Mouse (Mus musculus) forebrain, postnatal 0 days (tissue): ENCODE measurements around the gene Arnt2. TPM values are rescaled to one million over a fixed set of nuclear protein-coding genes. Genes with fewer than 3 reads are reported as not detected.

Experiments used
- ATAC-seq: fragments of 200-750 bp; cut with Nextera tagmentation; 2 replicates; pipeline ENCODE4 v1.8.0; 2017; ENCODE audit warnings: mild to moderate bottlenecking, moderate library complexity
- DNase-seq: peaks from one replicate; pipeline ENCODE4 v3.0.0-alpha.2; 2015
- H3K27ac ChIP-seq: fragments of 300-500 bp; sonication (generic); 2 replicates; pipeline ENCODE4 v1.5.1; 2014; ENCODE audit warnings: low read depth, mild to moderate bottlenecking, antibody characterized with exemption, low read length, moderate library complexity, mixed read lengths
- H3K27me3 ChIP-seq: fragments of 300-500 bp; sonication (generic); 2 replicates; pipeline ENCODE4 v1.6.1; 2014; ENCODE audit warnings: mild to moderate bottlenecking, low read length, mixed read lengths; ENCODE audit not compliant: insufficient read depth
- H3K36me3 ChIP-seq: fragments of 300-500 bp; sonication (generic); 2 replicates; pipeline ENCODE4 v1.6.1; 2014; ENCODE audit warnings: mild to moderate bottlenecking, moderate library complexity; ENCODE audit not compliant: insufficient read depth
- H3K4me1 ChIP-seq: fragments of 300-500 bp; sonication (generic); 2 replicates; pipeline ENCODE4 v1.6.1; 2014; ENCODE audit warnings: antibody characterized with exemption; ENCODE audit not compliant: insufficient read depth
- H3K4me2 ChIP-seq: fragments of 300-500 bp; sonication (generic); 2 replicates; pipeline ENCODE4 v1.6.1; 2014; ENCODE audit warnings: low read depth, mild to moderate bottlenecking, moderate library complexity
- H3K4me3 ChIP-seq: fragments of 300-500 bp; sonication (generic); 2 replicates; pipeline ENCODE4 v1.5.1; 2014; ENCODE audit warnings: low read depth, low read length, mixed read lengths
- H3K9ac ChIP-seq: fragments of 300-500 bp; sonication (generic); 2 replicates; pipeline ENCODE4 v1.6.1; 2014; ENCODE audit warnings: mild to moderate bottlenecking
- H3K9me3 ChIP-seq: fragments of 300-500 bp; sonication (generic); 2 replicates; pipeline ENCODE4 v1.6.1; 2016; ENCODE audit warnings: low read length
- CTCF ChIP-seq: sonication (generic); IDR thresholded peaks from 2 replicates; pipeline ENCODE4 v1.5.1; 2016; ENCODE audit warnings: antibody characterized with exemption, control low read depth, low read depth
- WGBS: fragments of 180-500 bp; shearing (Covaris S2); extraction: QIAGEN DNeasy Blood & Tissue Kit; methylation state at CpG from one replicate; pipeline ENCODE4 v1.1.7; 2014; 5-methylcytosine and 5-hydroxymethylcytosine counted together
- polyA plus RNA-seq: library from polyadenylated mRNA; unstranded; fragments of >200 nt; fragmentation: Nextera tagmentation; extraction: Ambion mirVana; gene quantifications from 2 replicates; pipeline ENCODE4 v1.2.1, GENCODE M21; 2015
- total RNA-seq: library from RNA; depleted of rRNA; stranded (reverse); fragments of >200 nt; gene quantifications from 2 replicates; pipeline ENCODE4 v1.2.3, GENCODE M21; 2014

Arnt2 gene
- total and polyA plus RNA-seq, 2 experiments from 2014 or later = 61.9 to 138 TPM

DNA sequence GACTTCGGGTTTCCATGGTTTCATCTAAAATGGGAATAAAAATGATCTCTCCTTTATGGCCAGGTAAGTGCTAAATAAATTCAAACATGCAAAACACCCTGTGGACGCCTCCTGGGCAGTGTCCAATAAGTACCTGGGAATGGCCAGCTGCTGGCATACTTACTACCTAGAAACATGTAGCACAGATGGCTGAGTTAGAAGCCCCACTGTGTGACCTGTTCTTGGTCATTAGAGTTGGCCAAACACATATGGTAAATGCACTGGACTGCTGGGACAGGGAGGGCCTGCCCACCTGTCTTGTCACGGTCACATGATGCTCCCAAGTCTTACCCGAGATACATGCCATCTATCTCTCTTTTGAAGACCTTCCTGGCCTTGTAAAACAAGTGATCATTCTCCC is 149.6 kb downstream of the Arnt2 start:
- H3K36me3 ChIP-seq = peaks cover 66% of the 10 kb centered on the region
- no peak for DNase-seq
- no peak overlapping the region for H3K9ac ChIP-seq
- no peak overlapping the region for H3K27ac ChIP-seq
- no peak overlapping the region for H3K4me3 ChIP-seq
- no peaks in the 10 kb centered on the region for H3K4me1 ChIP-seq
- no peak for TF ChIP-seq CTCF
- no peaks in the 10 kb centered on the region for H3K27me3 ChIP-seq
- 88% methylated on average over 4 of the region's 4 CpGs for WGBS
- H3K4me2 ChIP-seq = no peak overlapping the region
- no peak for ATAC-seq
- no peaks in the 10 kb centered on the region for H3K9me3 ChIP-seq

DNA sequence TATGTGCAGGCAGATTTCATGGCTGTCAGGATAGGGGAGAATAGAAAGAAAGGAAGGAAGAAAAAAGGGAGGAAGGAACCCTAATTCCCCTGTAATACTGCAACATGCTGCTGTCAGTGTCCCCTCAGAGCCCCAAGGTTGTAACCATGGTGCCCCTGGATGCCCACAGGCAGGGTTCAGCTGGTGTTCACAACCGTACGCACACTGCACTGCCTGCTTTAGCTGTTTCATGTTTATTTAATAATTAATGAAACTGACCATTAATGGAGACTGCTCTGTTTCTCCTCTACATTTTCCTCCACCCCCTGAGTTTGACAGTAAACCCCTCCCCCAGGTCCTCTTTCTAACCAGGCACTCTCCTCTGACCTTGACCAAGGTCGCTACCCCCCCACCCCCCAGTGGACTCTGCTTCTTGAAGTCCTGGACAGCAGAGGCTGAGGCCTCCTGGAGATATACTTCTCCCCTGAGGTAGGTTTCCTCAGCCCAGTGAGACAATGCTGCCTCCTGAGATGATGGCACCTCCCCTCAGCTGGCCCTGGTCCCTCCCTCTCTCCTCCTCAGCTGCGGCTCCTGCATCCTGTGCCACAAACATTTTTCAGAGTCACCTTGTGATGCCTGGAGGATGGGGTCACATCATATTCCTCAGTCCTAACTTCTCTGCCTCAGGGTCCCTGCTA is 150.5 kb downstream of the Arnt2 start:
- H3K4me2 ChIP-seq = no peak overlapping the region
- H3K4me1 ChIP-seq = no peaks in the 10 kb centered on the region
- TF ChIP-seq CTCF = no peak
- no peak overlapping the region for H3K9ac ChIP-seq
- no peak for DNase-seq
- peaks cover 60% of the 10 kb centered on the region for H3K36me3 ChIP-seq
- no peak for ATAC-seq
- no peak overlapping the region for H3K27ac ChIP-seq
- no peaks in the 10 kb centered on the region for H3K27me3 ChIP-seq
- H3K9me3 ChIP-seq = no peaks in the 10 kb centered on the region
- no peak overlapping the region for H3K4me3 ChIP-seq
- 84% methylated on average over 4 of the region's 4 CpGs for WGBS

DNA sequence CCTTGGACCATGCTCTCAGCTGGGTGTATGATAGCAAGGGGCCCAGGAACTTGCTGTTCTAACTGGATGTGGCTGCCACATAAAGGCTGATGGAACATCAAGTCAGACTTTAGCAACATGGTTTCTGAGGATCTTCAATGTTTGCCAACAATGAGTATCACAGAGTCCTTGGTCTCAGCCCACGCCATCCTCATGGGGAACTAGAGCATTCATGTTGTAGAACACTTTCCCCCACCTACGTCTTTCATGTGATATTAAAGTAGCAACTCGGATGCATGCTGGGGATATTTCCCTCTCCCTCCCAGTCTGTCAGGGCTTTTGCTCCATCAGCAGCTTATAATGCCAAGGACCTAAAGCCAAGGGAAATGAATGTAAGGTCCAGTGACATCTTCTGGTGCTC is 153.3 kb downstream of the Arnt2 start:
- peaks cover 56% of the 10 kb centered on the region for H3K36me3 ChIP-seq

DNA sequence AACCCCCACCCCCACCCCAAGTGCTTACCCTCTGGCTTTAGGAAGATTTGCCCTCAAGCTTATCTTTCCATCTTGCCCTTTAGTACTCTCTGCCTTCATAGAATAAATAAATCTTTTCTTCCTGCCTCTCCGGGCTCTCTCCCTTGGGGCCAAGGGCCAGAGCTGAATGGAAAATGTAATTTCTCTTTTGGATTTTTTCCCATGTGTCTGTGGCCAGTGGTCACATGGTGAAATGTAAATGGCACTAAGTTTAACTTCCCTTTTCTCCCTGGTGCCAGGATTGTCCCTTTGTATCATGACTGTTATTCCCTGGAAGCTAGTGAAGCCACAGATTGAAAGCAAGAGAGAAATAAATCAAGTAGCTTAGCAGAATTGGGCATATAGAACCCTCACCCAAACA is 153.7 kb downstream of the Arnt2 start:
- WGBS = 85% methylated on average over 1 of the region's 1 CpGs

More for the DNA sequence above, 153.3 kb downstream of the Arnt2 start:
- Histone ChIP-seq H3K4me2 (no peak overlapping the region), H3K27ac (no peak overlapping the region), H3K9me3 (no peaks in the 10 kb centered on the region), H3K27me3 (no peaks in the 10 kb centered on the region), H3K4me3 (no peak overlapping the region), H3K9ac (no peak overlapping the region), H3K4me1 (no peaks in the 10 kb centered on the region)
- whole genome bisulfite sequencing = 90% methylated on average over 3 of the region's 3 CpGs
- no peak for DNase-seq
- ATAC-seq = no peak
- no peak for TF ChIP-seq CTCF

DNA sequence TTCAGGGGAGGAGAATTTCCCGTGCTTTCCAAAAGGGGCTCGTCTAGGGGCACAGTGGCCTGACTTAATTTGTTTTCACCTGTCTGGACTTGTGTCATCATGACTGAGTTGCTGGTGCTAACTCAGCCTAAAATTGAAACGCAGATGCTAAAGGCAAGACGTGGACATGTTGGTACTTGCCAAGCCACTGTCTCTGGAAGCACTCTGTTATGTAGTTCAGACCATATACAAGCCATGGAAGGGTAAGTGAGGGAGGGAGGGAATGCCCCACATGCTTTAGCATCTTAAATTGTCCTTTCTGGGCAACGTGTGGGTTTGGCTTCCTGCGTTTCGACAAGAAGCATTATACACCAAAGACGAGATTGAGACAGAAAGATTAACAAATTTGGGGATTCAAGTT is 155.1 kb downstream of the Arnt2 start:
- H3K27ac ChIP-seq = no peak overlapping the region
- DNase-seq (no peak), ATAC-seq (no peak)
- H3K27me3 ChIP-seq = no peaks in the 10 kb centered on the region
- no peak overlapping the region for H3K9ac ChIP-seq
- H3K36me3 ChIP-seq = peaks cover 64% of the 10 kb centered on the region
- no peaks in the 10 kb centered on the region for H3K9me3 ChIP-seq
- H3K4me2 ChIP-seq = no peak overlapping the region
- no peaks in the 10 kb centered on the region for H3K4me1 ChIP-seq
- no peak for TF ChIP-seq CTCF
- 75% methylated on average over 8 of the region's 8 CpGs for WGBS
- H3K4me3 ChIP-seq = no peak overlapping the region

More for the DNA sequence above, 153.7 kb downstream of the Arnt2 start:
- H3K27ac ChIP-seq = no peak overlapping the region
- H3K9me3 ChIP-seq = no peaks in the 10 kb centered on the region
- ATAC-seq (no peak), DNase-seq (no peak)
- no peak overlapping the region for H3K4me3 ChIP-seq
- H3K4me1 ChIP-seq = no peaks in the 10 kb centered on the region
- no peak overlapping the region for H3K4me2 ChIP-seq
- TF ChIP-seq CTCF = no peak
- H3K27me3 ChIP-seq = no peaks in the 10 kb centered on the region
- peaks cover 58% of the 10 kb centered on the region for H3K36me3 ChIP-seq
- no peak overlapping the region for H3K9ac ChIP-seq

DNA sequence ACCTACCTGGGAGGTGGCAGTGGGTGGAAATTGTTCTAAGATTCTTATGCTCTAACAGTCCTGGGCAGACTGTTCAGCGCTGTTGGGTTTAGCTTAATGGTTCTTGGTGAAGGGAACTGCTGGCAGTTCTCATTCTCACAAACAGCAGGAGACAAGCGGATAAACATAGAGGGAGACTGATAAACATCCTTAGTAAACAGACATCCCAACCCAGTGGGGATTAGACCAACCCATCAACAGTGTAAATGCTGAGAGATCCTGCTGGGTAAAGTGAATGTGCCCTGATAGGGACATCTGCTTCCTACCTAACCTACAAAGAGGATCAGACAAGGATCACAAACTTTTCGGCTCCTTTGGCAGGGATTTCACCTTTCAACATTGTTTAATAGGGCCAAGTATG is 155.7 kb downstream of the Arnt2 start:
- no peak overlapping the region for H3K4me3 ChIP-seq
- DNase-seq = no peak
- WGBS = 63% methylated on average over 3 of the region's 3 CpGs
- no peak overlapping the region for H3K4me2 ChIP-seq
- no peak for TF ChIP-seq CTCF
- no peak for ATAC-seq
- no peaks in the 10 kb centered on the region for H3K4me1 ChIP-seq
- H3K27me3 ChIP-seq = no peaks in the 10 kb centered on the region
- no peak overlapping the region for H3K27ac ChIP-seq
- peaks cover 64% of the 10 kb centered on the region for H3K36me3 ChIP-seq
- no peaks in the 10 kb centered on the region for H3K9me3 ChIP-seq
- H3K9ac ChIP-seq = no peak overlapping the region

DNA sequence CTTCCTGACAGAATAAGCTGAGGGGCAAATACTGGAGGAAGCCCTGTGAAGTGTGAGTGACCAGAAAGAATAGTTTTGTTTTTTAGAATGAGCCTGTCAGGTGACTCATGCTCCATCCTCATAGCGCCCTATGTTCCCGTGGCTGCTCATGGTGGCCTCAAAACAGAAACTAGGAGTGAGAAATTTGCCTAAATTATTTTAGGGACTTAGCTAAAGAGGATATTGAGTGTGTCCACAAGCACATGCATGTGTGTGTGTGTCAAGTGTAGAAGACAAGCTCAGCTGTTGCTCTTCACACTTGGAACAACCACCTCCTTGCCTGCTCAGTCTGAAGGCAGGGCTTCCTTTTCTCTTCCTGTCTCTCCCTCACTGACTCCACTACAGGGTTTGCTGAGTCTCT is 158.3 kb downstream of the Arnt2 start:
- Histone ChIP-seq H3K27me3 (no peaks in the 10 kb centered on the region), H3K4me3 (no peak overlapping the region), H3K27ac (no peak overlapping the region), H3K36me3 (peaks cover 60% of the 10 kb centered on the region), H3K4me2 (no peak overlapping the region), H3K9me3 (no peaks in the 10 kb centered on the region), H3K9ac (no peak overlapping the region), H3K4me1 (no peaks in the 10 kb centered on the region)
- ATAC-seq (no peak), DNase-seq (no peak)
- TF ChIP-seq CTCF = no peak
- 94% methylated on average over 2 of the region's 2 CpGs for WGBS

DNA sequence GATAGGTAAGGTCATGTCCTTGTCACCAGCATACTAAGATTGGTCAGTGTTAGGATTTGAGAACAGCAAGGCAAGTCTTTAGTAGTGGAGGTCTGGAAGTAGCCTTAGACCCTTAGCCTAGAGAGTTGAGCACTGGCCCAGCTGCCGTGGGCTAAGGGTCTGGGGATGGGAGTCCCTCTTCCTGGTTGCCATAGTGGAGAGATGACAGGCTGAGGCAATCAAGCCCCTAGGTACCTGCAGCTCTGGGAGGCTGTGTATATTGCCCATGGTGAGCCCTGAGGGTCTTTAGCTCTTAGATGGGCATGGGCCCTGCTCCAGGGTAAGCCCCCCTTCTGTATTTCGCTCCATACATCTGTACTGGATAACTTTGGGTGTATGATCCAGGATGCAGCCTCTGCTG is 159.2 kb downstream of the Arnt2 start:
- Histone ChIP-seq H3K27me3 (no peaks in the 10 kb centered on the region), H3K36me3 (peaks cover 57% of the 10 kb centered on the region), H3K9ac (no peak overlapping the region), H3K4me2 (no peak overlapping the region), H3K4me1 (no peaks in the 10 kb centered on the region), H3K27ac (no peak overlapping the region), H3K4me3 (no peak overlapping the region), H3K9me3 (no peaks in the 10 kb centered on the region)
- ATAC-seq (no peak), DNase-seq (no peak)
- TF ChIP-seq CTCF = no peak
- WGBS = 97% methylated on average over 2 of the region's 2 CpGs
